Mouse (Mus musculus): ENCODE results near the gene Prss40. TPM values are rescaled to one million over a fixed set of nuclear protein-coding genes. Genes with fewer than 3 reads are reported as not detected.

Prss40 gene
- polyA plus RNA-seq, 1 experiment, result not detected

DNA sequence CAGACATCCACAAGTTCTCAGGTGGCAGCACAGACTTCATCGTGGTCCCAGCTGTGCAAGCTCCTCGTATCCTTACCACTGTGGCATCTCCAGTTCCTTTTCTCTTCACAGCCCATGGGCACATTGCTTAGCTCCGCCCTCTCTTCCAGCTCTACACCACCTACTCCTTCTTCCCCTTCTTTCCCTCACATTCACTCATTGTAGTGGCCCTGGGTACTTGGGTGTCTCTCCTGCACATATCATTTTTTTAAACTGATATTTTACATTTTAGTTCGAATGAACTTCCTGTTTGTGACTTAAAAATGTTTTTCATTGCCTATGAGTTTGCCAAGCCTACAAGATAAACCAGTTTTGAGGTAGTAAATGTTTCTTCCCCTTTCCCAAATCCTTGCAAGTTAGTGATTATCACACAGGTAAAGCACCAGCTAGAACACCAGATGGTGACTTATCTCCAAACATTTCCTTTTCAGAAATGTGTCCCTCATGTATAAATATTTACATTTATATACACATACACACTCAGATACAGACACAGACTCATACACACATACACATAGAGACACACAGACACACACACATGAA is 54.7 kb downstream of the Prss40 start:
- TF ChIP-seq GATA1 (IDR thresholded peaks at IDR 0.05; ENCODE audit: low read length), result no peak

DNA sequence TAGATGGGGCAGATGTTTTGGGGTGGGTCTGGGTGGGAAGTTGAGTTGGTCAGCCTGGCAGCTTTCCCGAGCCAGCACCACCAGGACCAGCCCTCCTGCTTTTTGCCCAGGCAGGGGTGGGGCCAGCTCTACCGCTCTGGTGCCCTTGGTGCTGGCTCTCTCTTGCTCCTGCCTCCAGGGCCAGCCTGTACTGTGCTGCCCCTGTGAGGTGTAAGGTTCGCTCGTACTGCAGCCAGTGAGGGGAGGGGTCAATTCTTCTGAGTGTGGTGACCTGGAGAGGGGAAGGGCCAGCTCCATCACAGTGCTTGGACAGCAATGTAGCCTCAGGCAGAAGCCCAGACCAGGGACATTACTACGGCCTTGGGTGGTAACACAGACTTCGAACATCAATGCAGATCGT is 55.4 kb downstream of the Prss40 start:
- no peak for TF ChIP-seq GATA1 (IDR thresholded peaks at IDR 0.05; ENCODE audit: low read length)

DNA sequence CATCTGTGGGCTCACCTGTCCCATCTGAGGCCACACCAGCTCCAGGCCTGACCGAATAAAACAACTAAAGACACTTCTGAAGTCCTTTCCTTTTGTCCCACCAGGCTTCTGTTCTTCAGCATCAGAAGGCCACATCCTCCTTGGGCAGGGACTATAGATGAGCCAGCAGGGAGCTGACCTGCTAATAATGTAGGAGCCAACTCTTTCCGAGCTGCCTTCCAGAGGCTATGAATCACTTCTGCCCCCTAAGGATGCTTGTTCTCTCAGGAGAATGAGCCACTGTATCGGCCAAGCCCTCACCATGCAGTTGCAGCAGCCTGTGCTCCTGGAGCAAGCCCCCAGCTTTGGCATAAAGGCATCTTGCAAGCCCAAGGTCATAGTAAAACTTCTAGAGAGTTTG is 57.8 kb downstream of the Prss40 start:
- TF ChIP-seq GATA1 (IDR thresholded peaks at IDR 0.05; ENCODE audit: low read length), result no peak

Other genes with a start within 250 kb of the Prss40 start
- gene Ccdc115, start 121.3 kb downstream of the Prss40 start, polyA plus RNA-seq (2012), result 42.9 and 60.3 TPM in 2 replicates
- gene Imp4, start 121.1 kb downstream of the Prss40 start, polyA plus RNA-seq (2012), result 53.1 and 81.7 TPM in 2 replicates
- 62.4 and 70.6 TPM in 2 replicates for gene Ptpn18, start 101.2 kb downstream of the Prss40 start, polyA plus RNA-seq (2012)
- gene Prss39, start 62.5 kb downstream of the Prss40 start, polyA plus RNA-seq (2012), result not detected in 2 replicates
- not detected in 2 replicates for gene Cfc1, start 25.3 kb downstream of the Prss40 start, polyA plus RNA-seq (2012)
- not detected in 2 replicates for gene Amer3, start 18.7 kb upstream of the Prss40 start, polyA plus RNA-seq (2012)